Mouse (Mus musculus): ENCODE results near the gene Adssl1. TPM values are rescaled to one million over a fixed set of nuclear protein-coding genes. Genes with fewer than 3 reads are reported as not detected.

Gene Adssl1
- total RNA-seq, 2 experiments from 2014 or later = 192 to 206 TPM

GRCm38 (mm10) chr12:112658619-112659018 is 38.8 kb downstream of the Adssl1 start:
- peak; percentile 41 to 58 for DNase-seq

- peak; percentile 64 to 84 for DNase-seq
These were observed 39.3 kb downstream of the Adssl1 start for GRCm38 (mm10) chr12:112659109-112659508.

DNA sequence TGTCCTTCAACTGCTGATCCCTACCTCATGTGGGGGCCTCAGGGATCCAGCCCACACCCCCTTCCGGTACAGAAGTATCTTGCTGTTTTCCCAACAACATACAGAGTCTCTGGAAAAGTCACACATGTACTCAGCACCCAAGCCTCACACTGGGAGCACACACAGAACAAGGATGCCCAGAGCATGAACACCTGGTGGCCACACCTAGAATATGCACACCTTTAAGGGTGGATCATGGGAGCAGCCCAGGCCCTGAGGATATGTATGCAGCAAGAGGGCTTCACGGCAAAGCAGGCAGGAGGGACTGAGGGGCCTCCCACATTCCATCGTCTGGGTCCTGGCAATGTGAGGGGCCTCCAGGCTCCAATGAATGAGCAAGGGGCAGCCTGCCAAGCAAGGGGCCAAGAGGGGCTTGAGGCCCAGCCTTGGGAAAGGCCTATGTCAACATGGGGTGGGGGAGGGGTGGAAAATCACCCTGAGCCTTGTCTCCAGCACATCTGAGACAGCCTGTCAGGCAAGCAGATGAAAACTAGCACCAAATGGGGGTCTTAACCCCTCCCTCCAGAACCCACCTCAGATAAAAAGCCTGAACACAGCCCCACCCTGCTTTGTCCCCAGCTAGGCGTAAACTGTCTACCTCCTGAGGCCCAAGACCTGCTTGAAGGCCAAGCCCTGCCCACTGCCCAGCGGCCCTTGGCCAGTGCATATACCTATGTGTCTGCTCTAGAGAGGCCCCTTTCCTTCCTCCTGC is 40.9 kb downstream of the Adssl1 start:
- no peak for DNase-seq

DNA sequence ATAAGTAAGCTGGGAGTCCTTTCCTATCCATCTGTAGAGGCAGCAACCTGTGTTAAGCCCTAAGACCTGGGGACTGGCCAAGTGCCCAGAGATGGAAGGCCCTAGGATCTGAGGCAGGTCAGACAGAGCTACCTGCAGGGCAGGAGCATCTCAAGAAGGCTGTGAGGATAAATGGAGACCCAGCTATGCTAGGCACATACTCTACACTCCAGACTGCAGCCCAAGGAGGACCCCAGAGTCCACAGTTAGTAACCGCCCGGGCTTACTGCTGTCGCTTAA is 41.4 kb downstream of the Adssl1 start:
- DNase-seq = no peak

DNA sequence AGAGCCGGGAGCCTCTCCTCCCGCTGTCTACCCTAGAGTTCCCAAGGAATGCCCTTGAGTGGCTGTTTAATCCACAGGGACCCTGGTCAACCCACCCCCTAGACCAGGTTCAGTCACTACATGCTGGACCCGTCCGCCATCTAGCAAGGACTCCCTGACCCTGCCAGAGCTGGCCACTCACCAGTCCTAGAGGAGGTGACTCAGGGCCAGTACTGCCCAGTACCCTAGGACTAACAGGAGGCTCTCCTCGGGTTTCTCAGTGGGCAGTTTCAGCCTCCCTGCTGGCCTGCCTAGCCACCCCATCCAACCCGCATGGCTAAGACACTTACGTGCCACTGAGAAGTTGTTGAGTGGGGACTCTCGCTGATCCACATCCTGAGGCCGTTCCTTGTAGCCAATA is 42.0 kb downstream of the Adssl1 start:
- DNase-seq = no peak

DNA sequence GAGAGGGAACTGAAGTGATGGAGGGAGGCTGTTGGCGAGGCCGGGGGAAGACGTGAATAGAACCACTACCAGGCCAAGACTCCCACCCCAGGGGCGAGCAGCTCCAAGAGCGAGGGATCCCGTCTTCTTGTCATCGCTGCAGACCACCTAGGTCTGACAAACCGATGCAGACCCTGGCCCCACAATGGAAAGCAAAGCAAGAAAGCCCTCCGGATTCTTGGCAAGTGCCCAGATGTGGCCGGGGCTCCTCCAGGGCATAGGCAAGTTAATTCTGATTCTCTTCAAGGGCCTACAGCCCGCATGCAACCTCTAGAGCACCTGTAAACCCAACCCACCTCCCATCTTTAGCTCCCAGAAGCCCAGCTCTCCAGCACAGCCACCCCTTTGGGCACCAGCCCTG is 43.5 kb downstream of the Adssl1 start:
- DNase-seq = no peak

- no peak for DNase-seq
These were observed 43.9 kb downstream of the Adssl1 start for GRCm38 (mm10) chr12:112663716-112664115.

- DNase-seq = no peak
These were observed 44.3 kb downstream of the Adssl1 start for GRCm38 (mm10) chr12:112664124-112664523.

GRCm38 (mm10) chr12:112664656-112665055 is 44.8 kb downstream of the Adssl1 start:
- DNase-seq = no peak

DNA sequence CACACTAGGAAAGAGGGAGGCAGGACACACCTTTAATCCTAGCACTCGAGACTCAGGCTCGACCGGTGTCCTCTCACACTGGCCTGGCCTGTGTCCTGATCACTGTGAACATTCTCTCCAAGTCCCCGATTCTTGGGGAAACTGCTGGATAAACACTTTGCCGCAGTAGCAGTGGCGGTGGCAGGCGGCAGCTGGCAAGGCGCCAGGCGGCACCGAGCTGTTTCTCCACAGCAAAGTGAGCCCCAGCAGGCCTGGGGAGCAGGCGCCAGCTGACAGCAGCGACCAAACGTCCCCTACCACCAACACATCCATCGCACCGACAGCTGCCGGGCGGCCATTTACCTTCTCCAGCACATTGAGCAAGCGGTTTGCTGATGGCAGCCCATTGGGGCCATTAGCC is 45.6 kb downstream of the Adssl1 start:
- DNase-seq = peak; percentile 68 to 71

DNA sequence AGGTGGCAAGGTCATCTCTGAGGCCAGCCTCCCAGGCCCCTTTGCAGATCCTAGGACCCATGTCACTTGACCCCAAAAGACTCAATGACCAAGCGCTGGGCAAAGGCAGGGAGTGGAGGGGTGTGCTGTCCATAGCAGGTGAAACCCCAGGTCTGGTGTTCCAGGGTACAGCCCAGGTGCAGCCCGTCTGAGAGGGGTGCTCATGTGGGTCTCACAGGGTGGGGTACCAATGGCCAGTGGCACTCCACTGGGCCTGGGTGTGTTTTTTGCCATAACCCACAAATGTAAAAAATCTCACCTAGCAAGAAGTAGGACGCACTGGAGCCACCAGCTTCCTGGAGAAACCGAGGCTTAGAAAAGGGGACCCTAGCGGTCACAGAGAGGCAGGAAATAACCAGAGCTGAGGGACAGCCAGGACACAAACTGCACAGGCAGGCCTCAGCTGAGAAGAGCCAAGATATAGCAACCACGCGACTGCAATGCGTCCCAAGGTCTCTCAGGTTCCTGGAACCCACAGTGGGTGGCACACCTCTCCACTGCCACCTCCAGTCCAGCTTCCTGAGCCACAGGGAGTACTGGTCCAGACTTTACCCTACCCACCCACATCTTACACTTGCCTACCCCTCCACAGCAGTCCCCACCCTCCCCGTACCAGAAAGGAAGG is 46.2 kb downstream of the Adssl1 start:
- peak in 1 of 2 experiments; percentile 47 for DNase-seq

DNA sequence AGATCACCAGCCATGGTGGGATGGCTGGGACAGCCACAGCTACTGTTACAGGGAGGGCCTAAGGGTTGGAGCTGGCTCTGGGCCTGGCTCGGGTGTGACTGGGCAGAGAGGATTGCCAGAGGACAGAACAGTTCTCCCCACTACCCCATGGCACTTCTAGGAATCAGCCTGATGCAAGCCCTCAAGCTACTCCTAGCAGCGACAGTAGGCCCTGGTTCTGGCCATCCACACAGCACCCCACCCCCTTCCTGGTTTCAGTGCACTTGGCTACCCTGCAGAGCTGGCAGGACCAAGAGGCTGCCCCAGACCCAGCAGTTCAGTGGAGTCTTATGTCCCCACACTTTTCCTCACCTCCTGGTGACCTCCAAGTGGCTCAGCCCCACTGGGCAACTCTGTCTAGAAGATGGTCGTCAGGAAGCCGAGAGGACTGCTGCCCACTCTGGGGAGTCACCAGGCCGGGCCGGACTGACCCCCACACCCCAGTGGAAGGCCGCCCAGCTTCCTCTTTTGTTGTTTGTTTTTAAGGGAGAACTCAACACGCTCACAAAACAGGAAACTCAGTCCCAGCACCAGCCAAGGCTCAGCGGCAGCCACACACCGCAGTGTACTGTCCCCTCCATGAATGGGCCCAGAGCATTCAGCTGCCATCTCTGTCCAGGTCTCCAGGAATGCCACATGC is 47.9 kb downstream of the Adssl1 start:
- peak; percentile 75 to 80 for DNase-seq

DNA sequence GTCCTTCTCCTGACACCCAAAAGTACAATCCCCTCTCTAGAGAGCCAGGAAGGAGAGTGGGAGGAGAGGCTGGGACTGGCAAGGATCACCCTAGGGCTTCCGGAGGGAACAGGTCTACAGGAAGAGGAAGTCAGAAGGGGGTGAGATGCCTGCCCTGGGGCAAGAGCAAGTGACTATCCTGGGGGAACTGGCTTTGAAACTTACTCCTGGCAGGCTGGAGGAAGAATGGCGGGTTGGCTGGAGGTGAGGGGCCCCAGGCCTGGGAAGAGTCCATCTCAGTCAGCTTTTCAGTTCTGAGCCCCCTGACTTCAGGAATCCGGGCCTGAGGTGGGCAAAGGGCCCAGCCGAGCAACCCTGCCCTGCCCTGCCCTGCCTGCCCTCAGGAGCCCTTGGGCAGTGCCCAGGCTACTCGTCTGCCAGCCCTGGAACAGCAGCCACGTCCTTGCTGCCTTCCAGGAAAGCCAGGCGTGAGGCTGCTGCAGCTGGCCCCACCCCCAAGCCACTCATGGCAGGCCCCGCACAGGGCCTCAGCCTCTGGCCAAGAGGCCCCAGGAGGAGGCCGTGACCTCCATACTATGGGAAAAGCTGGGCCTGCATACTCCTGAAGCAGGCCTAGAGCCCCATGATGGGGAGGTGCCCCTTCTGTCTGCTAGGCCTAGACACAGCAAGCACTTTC is 51.0 kb downstream of the Adssl1 start:
- DNase-seq = peak; percentile 75 to 86

DNA sequence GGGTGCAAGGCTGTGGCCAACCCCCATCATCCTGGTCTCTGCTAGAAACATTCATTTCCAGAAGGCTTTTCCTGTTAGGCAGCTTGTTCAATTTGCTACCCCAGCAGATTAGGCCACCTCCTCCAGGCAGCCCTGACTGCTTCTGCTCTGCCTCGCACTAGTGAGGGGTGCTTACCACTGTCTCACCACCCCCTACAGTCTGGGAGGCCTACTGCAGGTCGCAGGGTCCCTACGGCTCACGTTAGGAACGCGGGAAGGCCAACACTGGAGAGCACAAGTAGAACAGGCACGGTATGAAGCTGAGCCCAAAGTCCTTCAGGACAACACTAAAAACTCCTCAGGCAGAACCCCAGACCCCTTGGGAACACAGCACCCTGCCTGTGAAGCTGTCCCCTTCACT is 52.0 kb downstream of the Adssl1 start:
- DNase-seq = no peak

DNA sequence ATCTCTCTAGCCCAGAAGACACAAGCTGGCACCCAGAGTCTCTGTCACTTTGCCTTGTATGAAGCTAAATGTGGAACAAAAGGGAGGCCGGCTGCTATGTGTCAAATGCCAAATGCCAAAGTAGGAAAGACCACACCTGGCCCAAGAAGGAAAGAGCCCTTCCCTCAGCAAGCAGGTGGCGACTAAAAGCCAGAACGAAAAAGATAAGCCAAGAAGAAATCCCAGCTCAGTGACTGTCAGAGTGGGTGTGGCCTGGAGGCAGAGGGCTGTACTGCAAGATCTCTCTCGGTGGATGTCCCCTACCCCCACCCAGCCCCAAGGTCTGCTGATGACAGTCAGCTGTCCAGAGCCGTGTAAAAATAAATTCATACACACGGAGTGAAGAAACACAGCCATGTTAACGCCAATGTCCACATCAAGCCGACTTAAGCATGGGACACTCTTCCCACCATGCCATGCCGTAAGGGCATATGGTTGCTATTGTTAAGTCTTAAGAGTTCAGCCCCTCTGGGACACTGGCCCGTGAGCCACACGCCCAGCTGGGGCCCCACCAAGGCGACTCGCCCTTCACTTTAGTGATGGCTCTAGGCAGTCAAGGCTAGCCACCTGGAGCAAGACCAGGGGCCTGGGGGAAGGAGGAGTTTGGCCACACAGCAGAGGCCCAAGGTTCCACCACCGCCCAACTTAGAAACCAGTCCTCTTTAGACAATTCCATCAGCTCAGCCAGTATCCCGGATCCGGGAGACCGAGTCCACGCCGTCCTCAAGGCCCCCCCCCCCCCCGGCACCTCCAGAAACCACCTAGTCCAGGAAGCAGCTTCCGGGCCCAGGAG is 53.1 kb downstream of the Adssl1 start:
- DNase-seq = peak; percentile 50 to 66

DNA sequence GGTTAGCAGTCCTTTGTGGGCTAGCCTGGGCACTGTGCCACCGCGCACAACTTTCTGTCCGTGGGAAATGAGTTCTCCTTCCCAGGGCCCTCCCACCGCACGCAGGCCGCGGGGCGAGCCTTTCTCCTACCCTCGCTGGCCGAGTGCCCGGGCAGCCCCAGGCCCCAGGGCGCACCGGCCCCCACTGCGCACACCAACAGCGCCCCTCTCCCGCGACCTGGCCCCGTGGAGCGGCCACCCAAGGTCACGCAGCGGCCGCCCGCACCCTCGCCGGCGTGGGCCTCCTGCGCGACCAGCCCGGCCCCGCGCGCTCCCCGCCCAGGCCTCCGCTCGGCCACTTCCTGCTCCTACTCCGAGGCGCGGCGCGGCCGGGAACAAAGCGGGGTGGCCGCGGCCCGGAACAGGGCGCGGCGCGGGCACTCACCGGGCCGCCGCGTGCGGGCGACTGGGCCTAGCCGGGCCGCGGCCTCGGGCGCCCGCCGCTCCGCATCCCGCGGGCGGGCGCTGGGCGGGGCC is 53.8 kb downstream of the Adssl1 start:
- peak; percentile 65 to 67 for DNase-seq

DNA sequence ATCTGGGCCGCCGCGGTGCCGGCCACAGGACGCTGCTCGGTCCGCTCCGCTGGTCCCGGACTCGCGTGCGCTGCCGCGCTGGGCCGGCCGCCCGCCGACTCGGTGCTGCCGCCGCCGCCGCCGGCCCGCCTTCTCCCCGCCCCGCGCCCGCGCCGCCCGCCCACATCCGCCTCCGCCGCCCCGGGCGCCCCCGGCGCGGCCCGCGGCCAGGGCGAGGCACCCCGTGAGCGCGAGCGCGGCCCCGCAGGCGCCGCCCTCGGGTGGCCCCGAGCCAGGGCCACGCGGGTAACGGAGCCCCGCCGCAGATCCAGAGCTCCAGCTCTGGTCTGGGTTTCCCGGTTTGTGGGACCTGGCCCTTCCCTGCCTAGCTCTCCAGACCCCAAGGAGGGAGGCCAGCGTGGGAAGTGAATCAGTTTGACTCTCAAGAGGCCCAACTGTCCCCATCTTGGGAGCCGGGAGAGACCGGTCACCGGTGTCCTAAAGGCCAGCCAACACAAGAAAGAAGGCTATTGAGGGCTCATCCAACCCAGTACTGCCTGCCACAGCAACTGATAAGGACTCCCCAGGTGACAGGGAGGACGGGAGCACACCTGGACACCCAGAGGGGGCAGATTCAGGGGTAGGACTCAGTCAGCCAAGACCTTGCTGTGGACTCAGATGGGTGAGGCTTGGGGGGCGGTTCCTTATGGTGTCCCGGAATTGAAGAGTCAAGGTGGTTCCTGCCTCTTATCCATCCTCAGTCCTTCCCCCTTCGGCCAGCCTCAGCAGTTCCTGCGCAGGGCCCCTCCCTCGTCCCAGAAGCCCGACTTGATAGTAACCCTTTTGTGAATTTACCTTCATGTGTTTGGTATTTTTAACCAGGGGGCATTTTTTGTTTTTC is 54.5 kb downstream of the Adssl1 start, which contains the start of gene Akt1:
Gene Akt1 (minus strand): TSS at position 753 of the 880 bp plus-strand sequence.
- DNase-seq = peak; percentile 82 to 86

DNA sequence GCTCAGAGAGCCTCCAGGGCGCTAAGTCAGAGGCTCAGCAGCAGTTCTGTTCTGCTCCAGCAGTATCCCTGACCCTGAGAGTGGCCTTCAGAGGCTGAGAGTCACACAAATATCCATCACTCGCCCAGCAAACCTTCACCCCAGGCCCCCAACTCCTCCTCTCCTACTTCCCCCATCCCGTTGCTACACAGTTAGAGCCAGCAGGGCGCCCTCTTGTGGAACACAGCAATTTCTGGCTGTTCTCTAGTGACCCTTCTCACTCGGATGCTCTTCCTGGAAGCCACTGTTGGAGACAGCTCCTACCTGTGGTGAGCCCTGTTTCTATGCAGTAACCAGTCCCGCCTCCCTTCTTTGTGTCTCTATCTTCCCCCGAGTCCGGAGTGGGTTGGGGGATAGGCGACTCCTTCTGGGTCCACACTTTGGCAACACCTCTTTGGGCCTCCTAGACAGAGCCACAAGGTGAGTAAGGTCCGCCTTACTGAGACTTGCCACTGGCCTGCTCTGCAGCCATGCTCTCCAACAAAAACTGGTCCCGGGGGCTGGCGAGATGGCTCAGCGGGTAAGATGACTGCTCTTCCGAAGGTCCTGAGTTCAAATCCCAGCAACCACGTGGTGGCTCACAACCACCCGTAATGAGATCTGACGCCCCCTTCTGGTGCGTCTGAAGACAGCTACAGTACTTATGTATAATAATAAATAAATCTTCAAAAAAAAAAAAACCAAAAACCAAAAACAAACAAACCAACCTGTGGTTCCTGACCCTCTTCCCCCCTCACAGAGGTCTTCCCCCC is 55.6 kb downstream of the Adssl1 start:
- peak; percentile 87 to 93 for DNase-seq

GRCm38 (mm10) chr12:112677076-112677475 is 57.2 kb downstream of the Adssl1 start:
- peak in 1 of 2 experiments; percentile 9 for DNase-seq
